Mouse (Mus musculus) myocyte (in vitro differentiated cells): Measurements from ENCODE around the gene Bbs1. TPM values are rescaled to one million over a fixed set of nuclear protein-coding genes. Genes with fewer than 3 reads are reported as not detected.

Experiments
- H3K27me3 ChIP-seq: one replicate; pipeline ENCODE4 v1.6.1; 2011; ENCODE audit not compliant: control insufficient read depth, insufficient read depth, insufficient read length
- H3K36me3 ChIP-seq: one replicate; pipeline ENCODE4 v1.6.1; 2011; ENCODE audit not compliant: control insufficient read depth, insufficient read depth
- H3K4me2 ChIP-seq: one replicate; pipeline ENCODE4 v1.6.1; 2011; ENCODE audit warnings: low read depth, control low read depth
- H3K4me3 ChIP-seq: one replicate; pipeline ENCODE4 v1.5.1; 2011; ENCODE audit warnings: mild to moderate bottlenecking, control low read depth, moderate library complexity
- H3K79me2 ChIP-seq: one replicate; pipeline ENCODE4 v1.6.1; 2011; ENCODE audit not compliant: control insufficient read depth, insufficient read depth
- H3ac ChIP-seq: one replicate; pipeline ENCODE4 v1.6.1; 2011; ENCODE audit not compliant: control insufficient read depth, insufficient read length
- CEBPB ChIP-seq: IDR thresholded peaks from 2 replicates; pipeline ENCODE4 v1.6.1; 2011; ENCODE audit warnings: mild to moderate bottlenecking, moderate library complexity; ENCODE audit not compliant: poor library complexity, insufficient read depth, severe bottlenecking
- E2F4 ChIP-seq: IDR thresholded peaks from one replicate; pipeline ENCODE4 v1.6.1; 2011; ENCODE audit warnings: mild to moderate bottlenecking, control low read depth, moderate library complexity; ENCODE audit not compliant: insufficient read depth
- MAX ChIP-seq: IDR thresholded peaks from one replicate; pipeline ENCODE4 v1.6.1; 2011; ENCODE audit warnings: low read depth, mild to moderate bottlenecking, control low read depth
- MYOD1 ChIP-seq, 3 experiments: IDR thresholded peaks; one replicate each; pipeline ENCODE4 v1.6.1; 2011; ENCODE audit warnings: control low read depth in 2 of 3, low read depth in 2 of 3, mild to moderate bottlenecking in 2 of 3, moderate library complexity in 1 of 3; ENCODE audit not compliant: insufficient read length in 2 of 3, control insufficient read depth in 1 of 3
- MYOG ChIP-seq, 3 experiments: IDR thresholded peaks; one replicate each; pipeline ENCODE4 v1.6.1; 2011; ENCODE audit warnings: control low read depth in 2 of 3, low read depth in 2 of 3, mild to moderate bottlenecking in 2 of 3; ENCODE audit not compliant: insufficient read length in 2 of 3, control insufficient read depth in 1 of 3, insufficient read depth in 1 of 3
- POLR2A ChIP-seq: IDR thresholded peaks from one replicate; pipeline ENCODE4 v1.6.1; 2011; ENCODE audit warnings: low read depth, mild to moderate bottlenecking, control low read depth, moderate library complexity; ENCODE audit not compliant: insufficient read length
- POLR2AphosphoS2 ChIP-seq: IDR thresholded peaks from one replicate; pipeline ENCODE4 v1.6.1; 2011; ENCODE audit warnings: low read depth, control low read depth; ENCODE audit not compliant: insufficient read length
- REST ChIP-seq: IDR thresholded peaks from one replicate; pipeline ENCODE4 v1.6.1; 2011; ENCODE audit warnings: mild to moderate bottlenecking, control low read depth, moderate library complexity; ENCODE audit not compliant: insufficient read depth, insufficient read length
- SRF ChIP-seq: IDR thresholded peaks from one replicate; pipeline ENCODE4 v1.6.1; 2011; ENCODE audit warnings: low read depth; ENCODE audit not compliant: control insufficient read depth, insufficient read length
- TCF12 ChIP-seq: IDR thresholded peaks from one replicate; pipeline ENCODE4 v1.6.1; 2011; ENCODE audit warnings: mild to moderate bottlenecking, control low read depth; ENCODE audit not compliant: poor library complexity, insufficient read depth, severe bottlenecking
- TCF3 ChIP-seq: IDR thresholded peaks from one replicate; pipeline ENCODE4 v1.6.1; 2011; ENCODE audit warnings: low read depth, control low read depth; ENCODE audit not compliant: insufficient read length
- USF1 ChIP-seq: IDR thresholded peaks from one replicate; pipeline ENCODE4 v1.6.1; 2011; ENCODE audit warnings: low read depth, mild to moderate bottlenecking, control low read depth, moderate library complexity
- polyA plus RNA-seq: library from polyadenylated mRNA; unstranded; fragments of >200 nt; fragmentation: generic; extraction: Trizol; gene quantifications from one replicate; pipeline ENCODE4 v1.2.1, GENCODE M21; 2012; ENCODE audit warnings: missing spikeins

Gene Bbs1
- polyA plus RNA-seq, 1 experiment = 3.6 TPM

GRCm38 (mm10) chr19:4899888-4900287, 6.5 kb downstream of the Bbs1 start:
- Histone ChIP-seq H3K36me3 (no peaks in the 10 kb centered on the region), H3K79me2 (no peaks in the 10 kb centered on the region), H3K4me3 (no peak overlapping the region), H3ac (no peak overlapping the region), H3K27me3 (no peaks in the 10 kb centered on the region), H3K4me2 (no peak overlapping the region)
- no peak for TF ChIP-seq POLR2A
- TF ChIP-seq MYOD1 (IDR thresholded peaks at IDR 0.05; ENCODE audit: control insufficient read depth in 1 of 3, insufficient read length in 2 of 3, low read depth in 2 of 3) = no peak
- TF ChIP-seq SRF = no peak
- no peak for TF ChIP-seq E2F4

GRCm38 (mm10) chr19:4898972-4899371, 7.5 kb downstream of the Bbs1 start:
- Histone ChIP-seq H3K27me3 (no peaks in the 10 kb centered on the region), H3K79me2 (no peaks in the 10 kb centered on the region), H3K4me2 (peak overlapping the region; percentile 8), H3K36me3 (no peaks in the 10 kb centered on the region), H3ac (no peak overlapping the region), H3K4me3 (no peak overlapping the region)
- TF ChIP-seq MYOD1 (IDR thresholded peaks at IDR 0.05; ENCODE audit: control insufficient read depth in 1 of 3, insufficient read length in 2 of 3, low read depth in 2 of 3) (peak in 2 of 3 experiments; percentile 44 to 57), TCF12 (no peak), MYOG (IDR thresholded peaks at IDR 0.05; ENCODE audit: control insufficient read depth in 1 of 3, insufficient read depth in 1 of 3, insufficient read length in 2 of 3, low read depth in 2 of 3) (peak in 1 of 3 experiments; percentile 9)

- Histone ChIP-seq H3K36me3 (no peaks in the 10 kb centered on the region), H3K4me3 (no peak overlapping the region), H3K79me2 (no peaks in the 10 kb centered on the region), H3K27me3 (no peaks in the 10 kb centered on the region), H3ac (no peak overlapping the region), H3K4me2 (no peak overlapping the region)
- TF ChIP-seq MYOD1 (IDR thresholded peaks at IDR 0.05; ENCODE audit: control insufficient read depth in 1 of 3, insufficient read length in 2 of 3, low read depth in 2 of 3) (no peak), MAX (no peak)
Observed at GRCm38 (mm10) chr19:4896780-4897520, 9.5 kb downstream of the Bbs1 start.

GRCm38 (mm10) chr19:4891798-4892197, 14.6 kb downstream of the Bbs1 start:
- Histone ChIP-seq H3ac (no peak overlapping the region), H3K27me3 (no peaks in the 10 kb centered on the region), H3K36me3 (no peaks in the 10 kb centered on the region), H3K4me3 (no peak overlapping the region), H3K4me2 (no peak overlapping the region), H3K79me2 (no peaks in the 10 kb centered on the region)
- TF ChIP-seq E2F4 = no peak
- TF ChIP-seq TCF12 = no peak
- no peak for TF ChIP-seq CEBPB
- no peak for TF ChIP-seq TCF3
- TF ChIP-seq MAX = no peak
- TF ChIP-seq POLR2AphosphoS2 = no peak
- no peak for TF ChIP-seq SRF
- no peak for TF ChIP-seq MYOG (IDR thresholded peaks at IDR 0.05; ENCODE audit: control insufficient read depth in 1 of 3, insufficient read depth in 1 of 3, insufficient read length in 2 of 3, low read depth in 2 of 3)
- no peak for TF ChIP-seq REST
- no peak for TF ChIP-seq POLR2A
- TF ChIP-seq USF1 = no peak
- TF ChIP-seq MYOD1 (IDR thresholded peaks at IDR 0.05; ENCODE audit: control insufficient read depth in 1 of 3, insufficient read length in 2 of 3, low read depth in 2 of 3) = no peak

- Histone ChIP-seq H3K4me3 (no peak overlapping the region), H3K4me2 (no peak overlapping the region), H3K36me3 (no peaks in the 10 kb centered on the region), H3ac (no peak overlapping the region), H3K79me2 (no peaks in the 10 kb centered on the region), H3K27me3 (no peaks in the 10 kb centered on the region)
- TF ChIP-seq TCF12 (no peak), POLR2A (no peak), REST (no peak), E2F4 (no peak), SRF (no peak), USF1 (no peak), MAX (no peak), POLR2AphosphoS2 (no peak), MYOD1 (IDR thresholded peaks at IDR 0.05; ENCODE audit: control insufficient read depth in 1 of 3, insufficient read length in 2 of 3, low read depth in 2 of 3) (no peak), TCF3 (no peak), MYOG (IDR thresholded peaks at IDR 0.05; ENCODE audit: control insufficient read depth in 1 of 3, insufficient read depth in 1 of 3, insufficient read length in 2 of 3, low read depth in 2 of 3) (no peak), CEBPB (no peak)
Observed at GRCm38 (mm10) chr19:4889791-4890190, 16.6 kb downstream of the Bbs1 start.
